Mouse (Mus musculus) stomach, postnatal 0 days (tissue): Measurements from ENCODE around the gene Rcc1. TPM values are rescaled to one million over a fixed set of nuclear protein-coding genes. Genes with fewer than 3 reads are reported as not detected.
A peak's percentile ranks its signal among the peaks of the same experiment; 100 is the strongest.

Source experiments
- ATAC-seq: fragments of 200-750 bp; cut with Nextera tagmentation; 2 replicates; pipeline ENCODE4 v1.8.0; 2017; ENCODE audit not compliant: low FRiP score, low TSS enrichment
- DNase-seq: peaks from one replicate; pipeline ENCODE4 v3.0.0-alpha.2; 2016; ENCODE audit warnings: low spot score
- H3K27ac ChIP-seq: fragments of 300-500 bp; sonication (generic); replicated peaks from 2 replicates; pipeline ENCODE4 v1.5.1; 2014; ENCODE audit warnings: mild to moderate bottlenecking, control low read depth
- H3K27me3 ChIP-seq: fragments of 300-500 bp; sonication (generic); 2 replicates; pipeline ENCODE4 v1.6.1; 2014; ENCODE audit warnings: low read length; ENCODE audit not compliant: control insufficient read depth, insufficient read depth
- H3K36me3 ChIP-seq: fragments of 300-500 bp; sonication (generic); 2 replicates; pipeline ENCODE4 v1.6.1; 2014; ENCODE audit warnings: low read length, mixed read lengths; ENCODE audit not compliant: control insufficient read depth, insufficient read depth
- H3K4me1 ChIP-seq: fragments of 300-500 bp; sonication (generic); replicated peaks from 2 replicates; pipeline ENCODE4 v1.6.1; 2014; ENCODE audit warnings: antibody characterized with exemption; ENCODE audit not compliant: control insufficient read depth, insufficient read depth
- H3K4me2 ChIP-seq: fragments of 300-500 bp; sonication (generic); replicated peaks from 2 replicates; pipeline ENCODE4 v1.6.1; 2014; ENCODE audit warnings: low read depth, mild to moderate bottlenecking, control low read depth, moderate library complexity
- H3K4me3 ChIP-seq: fragments of 300-500 bp; sonication (generic); 2 replicates; pipeline ENCODE4 v1.5.1; 2014; ENCODE audit warnings: low read depth, low read length, control low read depth
- H3K9ac ChIP-seq: fragments of 300-500 bp; sonication (generic); 2 replicates; pipeline ENCODE4 v1.6.1; 2014; ENCODE audit warnings: mild to moderate bottlenecking, low read length, control low read depth, mixed read lengths
- H3K9me3 ChIP-seq: fragments of 300-500 bp; sonication (generic); 2 replicates; pipeline ENCODE4 v1.6.1; 2016; ENCODE audit warnings: low read length; ENCODE audit not compliant: control insufficient read depth
- CTCF ChIP-seq: IDR thresholded peaks from 2 replicates; pipeline ENCODE4 v1.5.1; 2016; ENCODE audit warnings: antibody characterized with exemption, low read depth, mild to moderate bottlenecking, moderate library complexity
- EP300 ChIP-seq: optimal IDR thresholded peaks from 2 replicates; pipeline ENCODE3; 2016; ENCODE audit warnings: antibody characterized with exemption
- WGBS: fragments of 180-500 bp; shearing (Covaris S2); extraction: QIAGEN DNeasy Blood & Tissue Kit; methylation state at CpG from one replicate; pipeline ENCODE4 v1.1.7; 2014; 5-methylcytosine and 5-hydroxymethylcytosine counted together
- polyA plus RNA-seq: library from polyadenylated mRNA; unstranded; fragments of >200 nt; fragmentation: Nextera tagmentation; extraction: Ambion mirVana; gene quantifications from 2 replicates; pipeline ENCODE4 v1.2.1, GENCODE M21; 2015

The Rcc1 gene
- polyA plus RNA-seq, 1 experiment from 2014 or later, result 25.2 TPM

- Histone ChIP-seq H3K36me3 (no peaks in the 10 kb centered on the region), H3K9me3 (no peaks in the 10 kb centered on the region), H3K4me2 (no peak overlapping the region), H3K9ac (no peak overlapping the region), H3K27ac (no peak overlapping the region), H3K4me1 (no peaks in the 10 kb centered on the region), H3K4me3 (no peak overlapping the region), H3K27me3 (no peaks in the 10 kb centered on the region)
- 85% methylated on average over 8 of the region's 8 CpGs for WGBS
- no peak for ATAC-seq
- no peak for TF ChIP-seq EP300
- TF ChIP-seq CTCF, result no peak
- no peak for DNase-seq
These were observed 37.8 kb upstream of the Rcc1 start for GRCm38 (mm10) chr4:132391063-132391740.

- H3K36me3 ChIP-seq, result no peaks in the 10 kb centered on the region
- no peak for DNase-seq
- H3K27ac ChIP-seq, result no peak overlapping the region
- no peaks in the 10 kb centered on the region for H3K27me3 ChIP-seq
- TF ChIP-seq EP300 (no peak), CTCF (no peak)
- H3K4me3 ChIP-seq, result no peak overlapping the region
- no peak overlapping the region for H3K9ac ChIP-seq
- no peak overlapping the region for H3K4me2 ChIP-seq
- H3K9me3 ChIP-seq, result no peaks in the 10 kb centered on the region
- no peaks in the 10 kb centered on the region for H3K4me1 ChIP-seq
- no peak for ATAC-seq
- WGBS, result 39% methylated on average over 4 of the region's 4 CpGs
These were observed 35.9 kb upstream of the Rcc1 start for GRCm38 (mm10) chr4:132389302-132389701.

- WGBS, result 69% methylated on average over 5 of the region's 5 CpGs
These were observed 34.2 kb upstream of the Rcc1 start for GRCm38 (mm10) chr4:132387617-132388016.

GRCm38 (mm10) chr4:132386846-132387245 lies 33.4 kb upstream of the Rcc1 start:
- no peak overlapping the region for H3K27ac ChIP-seq

More at GRCm38 (mm10) chr4:132387617-132388016, 34.2 kb upstream of the Rcc1 start:
- H3K9me3 ChIP-seq, result no peaks in the 10 kb centered on the region
- H3K9ac ChIP-seq, result no peak overlapping the region
- H3K4me1 ChIP-seq, result no peaks in the 10 kb centered on the region
- TF ChIP-seq EP300 (no peak), CTCF (peak; percentile 8; the same call in 1 of the 2 replicates)
- ATAC-seq (no peak), DNase-seq (no peak)
- H3K4me2 ChIP-seq, result no peak overlapping the region
- H3K27me3 ChIP-seq, result no peaks in the 10 kb centered on the region
- H3K4me3 ChIP-seq, result no peak overlapping the region
- H3K36me3 ChIP-seq, result no peaks in the 10 kb centered on the region
- H3K27ac ChIP-seq, result peak overlapping the region; percentile 24; the same call in 1 of the 2 replicates

GRCm38 (mm10) chr4:132385771-132386410 lies 32.5 kb upstream of the Rcc1 start:
- no peaks in the 10 kb centered on the region for H3K4me1 ChIP-seq
- no peaks in the 10 kb centered on the region for H3K27me3 ChIP-seq
- H3K4me3 ChIP-seq, result no peak overlapping the region
- no peak overlapping the region for H3K4me2 ChIP-seq
- TF ChIP-seq CTCF (no peak), EP300 (no peak)
- ATAC-seq (no peak), DNase-seq (no peak)
- no peak overlapping the region for H3K27ac ChIP-seq
- H3K36me3 ChIP-seq, result no peaks in the 10 kb centered on the region
- 72% methylated on average over 8 of the region's 8 CpGs for WGBS
- no peak overlapping the region for H3K9ac ChIP-seq
- H3K9me3 ChIP-seq, result no peaks in the 10 kb centered on the region

More at GRCm38 (mm10) chr4:132386846-132387245, 33.4 kb upstream of the Rcc1 start:
- ATAC-seq, result no peak
- TF ChIP-seq CTCF (no peak), EP300 (no peak)
- WGBS, result 81% methylated on average over 7 of the region's 7 CpGs
- DNase-seq, result no peak
- H3K4me2 ChIP-seq, result no peak overlapping the region
- no peaks in the 10 kb centered on the region for H3K4me1 ChIP-seq
- no peak overlapping the region for H3K4me3 ChIP-seq
- no peaks in the 10 kb centered on the region for H3K27me3 ChIP-seq
- H3K36me3 ChIP-seq, result no peaks in the 10 kb centered on the region
- H3K9ac ChIP-seq, result no peak overlapping the region
- H3K9me3 ChIP-seq, result no peaks in the 10 kb centered on the region

- DNase-seq (no peak), ATAC-seq (no peak)
- Histone ChIP-seq H3K4me2 (no peak overlapping the region), H3K36me3 (no peaks in the 10 kb centered on the region; the same call in 1 of the 2 replicates), H3K9ac (no peak overlapping the region), H3K27ac (no peak overlapping the region), H3K9me3 (no peaks in the 10 kb centered on the region), H3K4me3 (no peak overlapping the region), H3K4me1 (no peaks in the 10 kb centered on the region), H3K27me3 (no peaks in the 10 kb centered on the region)
- WGBS, result 75% methylated on average over 3 of the region's 3 CpGs
- TF ChIP-seq EP300, result no peak
- no peak for TF ChIP-seq CTCF
These were observed 30.1 kb upstream of the Rcc1 start for GRCm38 (mm10) chr4:132383455-132383854.
